Mouse (Mus musculus) heart, embryonic 11.5 days (tissue): ENCODE results near the gene Hoxc5. TPM values are rescaled to one million over a fixed set of nuclear protein-coding genes. Genes with fewer than 3 reads are reported as not detected.

Source experiments
- ATAC-seq: fragments of 200-750 bp; cut with Nextera tagmentation; replicated peaks from 2 replicates; pipeline ENCODE4 v1.8.0; 2017; ENCODE audit warnings: moderate library complexity; ENCODE audit not compliant: insufficient number of reproducible peaks, low FRiP score, low TSS enrichment
- H3K27ac ChIP-seq: fragments of 300-500 bp; sonication (generic); 2 replicates; pipeline ENCODE4 v1.5.1; 2014; ENCODE audit warnings: mild to moderate bottlenecking, low read depth, low read length
- H3K27me3 ChIP-seq: fragments of 300-500 bp; sonication (generic); 2 replicates; pipeline ENCODE4 v1.6.1; 2014; ENCODE audit warnings: mild to moderate bottlenecking, low read length, mixed read lengths; ENCODE audit not compliant: control insufficient read depth, insufficient read depth
- H3K36me3 ChIP-seq: fragments of 300-500 bp; sonication (generic); 2 replicates; pipeline ENCODE4 v1.6.1; 2014; ENCODE audit warnings: mild to moderate bottlenecking, low read length, moderate library complexity, mixed read lengths; ENCODE audit not compliant: control insufficient read depth, insufficient read depth
- H3K4me1 ChIP-seq: fragments of 300-500 bp; sonication (generic); 2 replicates; pipeline ENCODE4 v1.6.1; 2014; ENCODE audit warnings: low read length; ENCODE audit not compliant: control insufficient read depth, insufficient read depth
- H3K4me2 ChIP-seq: fragments of 300-500 bp; sonication (generic); 2 replicates; pipeline ENCODE4 v1.6.1; 2014; ENCODE audit warnings: mild to moderate bottlenecking, moderate library complexity
- H3K4me3 ChIP-seq: fragments of 300-500 bp; sonication (generic); 2 replicates; pipeline ENCODE4 v1.5.1; 2014; ENCODE audit warnings: low read depth, low read length
- H3K9ac ChIP-seq: fragments of 300-500 bp; sonication (generic); 2 replicates; pipeline ENCODE4 v1.6.1; 2014; ENCODE audit warnings: mild to moderate bottlenecking, low read depth, low read length, moderate library complexity
- H3K9me3 ChIP-seq: fragments of 300-500 bp; sonication (generic); replicated peaks from 2 replicates; pipeline ENCODE4 v1.6.1; 2016; ENCODE audit warnings: low read length; ENCODE audit not compliant: control insufficient read depth
- WGBS: fragments of 180-500 bp; shearing (Covaris S2); extraction: QIAGEN DNeasy Blood & Tissue Kit; methylation state at CpG from one replicate; pipeline ENCODE4 v1.1.7; 2014; ENCODE audit not compliant: insufficient replicate concordance; 5-methylcytosine and 5-hydroxymethylcytosine counted together
- polyA plus RNA-seq: library from polyadenylated mRNA; unstranded; fragments of >200 nt; fragmentation: Nextera tagmentation; extraction: Ambion mirVana; gene quantifications from 2 replicates; pipeline ENCODE4 v1.2.1, GENCODE M21; 2014

The Hoxc5 gene
- polyA plus RNA-seq, 1 experiment from 2014 or later, result 1.7 TPM

- Histone ChIP-seq H3K9me3 (no peaks in the 10 kb centered on the region), H3K4me1 (peaks cover 3% of the 10 kb centered on the region; the same call in 1 of the 2 replicates), H3K4me2 (no peak overlapping the region), H3K4me3 (no peak overlapping the region), H3K36me3 (no peaks in the 10 kb centered on the region), H3K27me3 (peaks cover 96% of the 10 kb centered on the region), H3K9ac (no peak overlapping the region), H3K27ac (no peak overlapping the region)
- no peak for ATAC-seq
- 6% methylated on average over 6 of the region's 6 CpGs for WGBS
Measured at GRCm38 (mm10) chr15:102953561-102953960, 13.7 kb upstream of the Hoxc5 start.

- Histone ChIP-seq H3K4me2 (no peak within 1 kb of the TSS), H3K4me3 (no peak within 1 kb of the TSS), H3K4me1 (peaks cover 3% of the 10 kb centered on the region; the same call in 1 of the 2 replicates), H3K27me3 (peaks cover 94% of the 10 kb centered on the region), H3K36me3 (no peaks in the 10 kb centered on the region), H3K27ac (no peak within 1 kb of the TSS), H3K9me3 (no peaks in the 10 kb centered on the region), H3K9ac (no peak within 1 kb of the TSS)
- no peak for ATAC-seq
- WGBS, result 1% methylated on average over 56 of the region's 57 CpGs
Measured at GRCm38 (mm10) chr15:102954192-102955006, 12.8 kb upstream of the Hoxc5 start, which contains the start of gene Hoxc11. Hoxc11 (plus strand) TSS chr15:102954427.

- Histone ChIP-seq H3K27me3 (peaks cover 94% of the 10 kb centered on the region), H3K36me3 (no peaks in the 10 kb centered on the region), H3K4me2 (no peak overlapping the region), H3K4me3 (no peak overlapping the region), H3K9me3 (no peaks in the 10 kb centered on the region), H3K27ac (no peak overlapping the region), H3K9ac (no peak overlapping the region), H3K4me1 (peaks cover 3% of the 10 kb centered on the region; the same call in 1 of the 2 replicates)
- WGBS, result 0% methylated on average over 26 of the region's 28 CpGs
- no peak for ATAC-seq
Measured at GRCm38 (mm10) chr15:102955007-102955382, 12.2 kb upstream of the Hoxc5 start.

GRCm38 (mm10) chr15:102955833-102956640 is 11.2 kb upstream of the Hoxc5 start:
- peaks cover 94% of the 10 kb centered on the region for H3K27me3 ChIP-seq
- H3K27ac ChIP-seq, result no peak overlapping the region
- ATAC-seq, result no peak
- H3K4me1 ChIP-seq, result peaks cover 3% of the 10 kb centered on the region; the same call in 1 of the 2 replicates
- under 1% methylated on average over 36 of the region's 40 CpGs for WGBS
- H3K4me3 ChIP-seq, result no peak overlapping the region
- H3K9me3 ChIP-seq, result no peaks in the 10 kb centered on the region
- H3K36me3 ChIP-seq, result no peaks in the 10 kb centered on the region
- H3K9ac ChIP-seq, result no peak overlapping the region
- H3K4me2 ChIP-seq, result no peak overlapping the region; the same call in 1 of the 2 replicates

GRCm38 (mm10) chr15:102956906-102957305 is 10.3 kb upstream of the Hoxc5 start:
- WGBS, result 0% methylated on average over 12 of the region's 12 CpGs
- Histone ChIP-seq H3K27ac (no peak overlapping the region), H3K4me1 (peaks cover 3% of the 10 kb centered on the region; the same call in 1 of the 2 replicates), H3K36me3 (no peaks in the 10 kb centered on the region), H3K9ac (no peak overlapping the region), H3K4me2 (no peak overlapping the region), H3K9me3 (no peaks in the 10 kb centered on the region), H3K4me3 (no peak overlapping the region), H3K27me3 (peaks cover 95% of the 10 kb centered on the region)
- ATAC-seq, result no peak

GRCm38 (mm10) chr15:102959663-102960191 is 7.5 kb upstream of the Hoxc5 start:
- H3K27me3 ChIP-seq, result peaks cover 94% of the 10 kb centered on the region
- H3K4me3 ChIP-seq, result no peak overlapping the region
- WGBS, result 3% methylated on average over 13 of the region's 13 CpGs
- H3K9me3 ChIP-seq, result no peaks in the 10 kb centered on the region
- peaks cover 3% of the 10 kb centered on the region; the same call in 1 of the 2 replicates for H3K4me1 ChIP-seq
- H3K9ac ChIP-seq, result no peak overlapping the region
- no peak for ATAC-seq
- H3K4me2 ChIP-seq, result no peak overlapping the region
- H3K27ac ChIP-seq, result no peak overlapping the region
- no peaks in the 10 kb centered on the region for H3K36me3 ChIP-seq

GRCm38 (mm10) chr15:102961728-102962127 is 5.5 kb upstream of the Hoxc5 start:
- no peak overlapping the region for H3K4me2 ChIP-seq
- H3K27ac ChIP-seq, result no peak overlapping the region
- H3K4me3 ChIP-seq, result no peak overlapping the region
- no peaks in the 10 kb centered on the region for H3K36me3 ChIP-seq
- no peak overlapping the region for H3K9ac ChIP-seq
- WGBS, result 2% methylated on average over 6 of the region's 6 CpGs
- 0 out of 2 replicates have a peak, but pooled peaks cover under 1% of the 10 kb centered on the region for H3K4me1 ChIP-seq
- H3K9me3 ChIP-seq, result no peaks in the 10 kb centered on the region
- ATAC-seq, result no peak
- peaks cover 94% of the 10 kb centered on the region for H3K27me3 ChIP-seq

- WGBS, result 1% methylated on average over 13 of the region's 13 CpGs
- H3K9ac ChIP-seq, result no peak overlapping the region
- ATAC-seq, result no peak
- no peak overlapping the region for H3K27ac ChIP-seq
- H3K4me1 ChIP-seq, result 0 out of 2 replicates have a peak, but pooled peaks cover 2% of the 10 kb centered on the region
- peaks cover 94% of the 10 kb centered on the region for H3K27me3 ChIP-seq
- no peak overlapping the region for H3K4me2 ChIP-seq
- H3K9me3 ChIP-seq, result no peaks in the 10 kb centered on the region
- no peaks in the 10 kb centered on the region for H3K36me3 ChIP-seq
- H3K4me3 ChIP-seq, result no peak overlapping the region
Measured at GRCm38 (mm10) chr15:102962492-102962891, 4.8 kb upstream of the Hoxc5 start.
